Mouse (Mus musculus): Measurements from ENCODE around the gene Htr3b. TPM values are rescaled to one million over a fixed set of nuclear protein-coding genes. Genes with fewer than 3 reads are reported as not detected.
A peak's percentile ranks its signal among the peaks of the same experiment; 100 is the strongest.

The Htr3b gene
- total RNA-seq (2014; rRNA removed) = 0.10 TPM in 1 of 2 replicates, not detected in the other
- polyA plus RNA-seq (2015; fragmentation: Nextera tagmentation; extraction: Ambion mirVana) = 0.09 TPM in 1 of 2 replicates, not detected in the other

GRCm38 (mm10) chr9:48964587-48965040 lies at the start of gene Htr3b:
TSS of gene Htr3b (minus strand) at chr9:48964990.
- Histone ChIP-seq H3K4me2 (ENCODE audit: low read depth) (no peak within 1 kb of the TSS), H3K9me3 (ENCODE audit: low read length) (no peaks in the 10 kb centered on the region), H3K36me3 (ENCODE audit: insufficient read depth) (no peaks in the 10 kb centered on the region), H3K27ac (ENCODE audit: low read depth, low read length) (no peak within 1 kb of the TSS), H3K9ac (no peak within 1 kb of the TSS), H3K27me3 (ENCODE audit: insufficient read depth, low read length) (peaks cover 15% of the 10 kb centered on the region; the same call in 1 of the 2 replicates), H3K4me3 (ENCODE audit: low read depth, low read length) (no peak within 1 kb of the TSS), H3K4me1 (ENCODE audit: insufficient read depth) (peaks cover 5% of the 10 kb centered on the region)
- TF ChIP-seq CTCF (IDR thresholded peaks at IDR 0.05; ENCODE audit: low read depth) = peak; percentile 32
- ATAC-seq (no peak), DNase-seq (no peak)
- 81% methylated on average over 7 of the region's 7 CpGs for WGBS

DNA sequence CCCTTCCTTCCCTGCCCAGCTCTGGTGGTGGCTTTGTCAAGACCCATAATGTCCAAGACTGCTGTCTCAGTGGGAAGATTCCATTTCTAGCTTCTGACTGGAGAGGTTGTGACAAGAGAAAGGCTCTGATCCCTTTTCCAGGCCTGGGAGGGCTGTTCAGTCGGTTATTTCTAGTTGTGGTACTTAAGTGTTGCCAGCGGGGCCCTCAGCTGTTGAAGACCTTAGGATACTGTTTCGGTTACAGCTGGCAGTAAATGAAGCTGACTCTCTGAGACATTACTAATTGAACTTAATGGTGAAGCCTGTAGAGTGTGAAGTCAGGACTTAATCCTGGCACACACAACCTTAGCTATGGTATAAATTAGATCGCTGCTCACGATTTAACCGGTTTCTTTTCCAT lies 34.5 kb upstream of the Htr3b start:
- Histone ChIP-seq H3K4me3 (ENCODE audit: low read depth, low read length) (no peak overlapping the region), H3K27ac (ENCODE audit: low read depth, low read length) (no peak overlapping the region), H3K4me2 (ENCODE audit: low read depth) (no peak overlapping the region), H3K36me3 (ENCODE audit: insufficient read depth) (peaks cover 20% of the 10 kb centered on the region), H3K27me3 (ENCODE audit: insufficient read depth, low read length) (no peaks in the 10 kb centered on the region), H3K9ac (no peak overlapping the region), H3K4me1 (ENCODE audit: insufficient read depth) (no peaks in the 10 kb centered on the region), H3K9me3 (ENCODE audit: low read length) (no peaks in the 10 kb centered on the region)
- no peak for TF ChIP-seq CTCF (IDR thresholded peaks at IDR 0.05; ENCODE audit: low read depth)
- ATAC-seq = no peak
- WGBS = 82% methylated on average over 6 of the region's 6 CpGs
- no peak for DNase-seq

DNA sequence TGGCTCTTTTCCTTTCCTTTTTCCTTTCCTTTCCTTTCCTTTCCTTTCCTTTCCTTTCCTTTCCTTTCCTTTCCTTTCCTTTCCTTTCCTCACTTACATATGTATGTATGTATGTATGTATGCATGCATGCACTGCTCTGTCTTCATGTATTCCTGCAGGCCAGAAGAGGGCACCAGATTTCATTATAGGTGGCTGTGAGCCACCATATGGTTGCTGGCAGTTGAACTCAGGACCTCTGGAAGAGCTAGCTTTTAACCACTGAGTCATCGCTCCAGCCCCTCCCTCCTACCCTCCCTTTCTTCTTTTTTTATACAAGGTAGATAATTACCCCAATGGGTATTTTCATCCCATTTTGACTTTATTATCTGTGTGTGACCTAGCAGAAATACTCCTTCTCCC lies 30.9 kb upstream of the Htr3b start:
- no peak overlapping the region for H3K4me3 ChIP-seq (ENCODE audit: low read depth, low read length)
- no peak overlapping the region for H3K4me2 ChIP-seq (ENCODE audit: low read depth)
- H3K27me3 ChIP-seq (ENCODE audit: insufficient read depth, low read length) = no peaks in the 10 kb centered on the region
- no peak overlapping the region for H3K9ac ChIP-seq
- no peak for ATAC-seq
- TF ChIP-seq CTCF (IDR thresholded peaks at IDR 0.05; ENCODE audit: low read depth) = 0 out of 2 replicates have a peak, but pooled peaks have one; percentile 10
- no peaks in the 10 kb centered on the region for H3K9me3 ChIP-seq (ENCODE audit: low read length)
- 100% methylated on average over 1 of the region's 1 CpGs for WGBS
- H3K36me3 ChIP-seq (ENCODE audit: insufficient read depth) = no peaks in the 10 kb centered on the region; the same call in 1 of the 2 replicates
- DNase-seq = no peak
- H3K4me1 ChIP-seq (ENCODE audit: insufficient read depth) = no peaks in the 10 kb centered on the region
- no peak overlapping the region for H3K27ac ChIP-seq (ENCODE audit: low read depth, low read length)

DNA sequence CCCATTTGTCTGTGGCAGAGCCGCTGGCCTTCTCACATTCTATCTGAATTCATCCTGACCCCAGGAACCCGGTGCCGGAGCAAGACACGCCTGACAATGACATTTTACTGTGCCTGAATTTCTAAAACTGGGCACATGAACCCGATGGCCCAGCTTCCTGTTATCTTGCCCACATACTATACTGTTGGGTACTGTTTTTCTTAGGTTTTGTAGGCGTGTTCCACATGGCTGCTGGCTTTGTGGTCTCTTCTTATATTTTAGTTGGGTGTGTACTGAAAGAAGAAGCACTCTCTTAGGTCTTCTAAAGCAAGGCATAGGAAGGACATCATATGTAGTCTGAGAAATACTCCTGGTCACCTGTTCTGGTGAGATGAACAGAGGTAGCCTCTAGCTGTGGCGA lies 30.0 kb upstream of the Htr3b start:
- ATAC-seq (no peak), DNase-seq (no peak)
- no peaks in the 10 kb centered on the region for H3K27me3 ChIP-seq (ENCODE audit: insufficient read depth, low read length)
- no peak overlapping the region for H3K27ac ChIP-seq (ENCODE audit: low read depth, low read length)
- H3K9me3 ChIP-seq (ENCODE audit: low read length) = no peaks in the 10 kb centered on the region
- no peak overlapping the region for H3K4me3 ChIP-seq (ENCODE audit: low read depth, low read length)
- WGBS = 96% methylated on average over 7 of the region's 7 CpGs
- H3K36me3 ChIP-seq (ENCODE audit: insufficient read depth) = no peaks in the 10 kb centered on the region
- H3K9ac ChIP-seq = no peak overlapping the region
- no peak for TF ChIP-seq CTCF (IDR thresholded peaks at IDR 0.05; ENCODE audit: low read depth)
- no peak overlapping the region for H3K4me2 ChIP-seq (ENCODE audit: low read depth)
- no peaks in the 10 kb centered on the region for H3K4me1 ChIP-seq (ENCODE audit: insufficient read depth)

DNA sequence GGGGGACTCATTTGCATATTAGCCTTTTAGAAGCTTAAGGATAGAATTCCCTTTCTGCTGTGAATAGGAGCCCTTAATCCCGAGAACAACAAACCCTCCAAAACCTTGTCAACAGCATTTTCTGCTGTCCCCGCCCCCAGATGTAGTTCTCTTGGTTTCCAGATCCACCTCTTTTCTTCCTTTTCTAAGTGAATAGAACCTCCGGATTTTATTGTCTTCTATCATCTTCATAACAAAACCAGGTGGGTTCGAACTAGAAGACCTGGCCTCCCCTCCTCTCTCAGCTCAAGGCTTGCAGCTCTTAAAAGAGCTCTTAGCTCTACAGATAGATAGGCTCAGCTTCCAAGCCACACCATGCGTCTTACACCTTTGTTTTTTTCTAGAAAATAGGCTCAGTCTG lies 26.9 kb upstream of the Htr3b start:
- Histone ChIP-seq H3K9me3 (ENCODE audit: low read length) (no peaks in the 10 kb centered on the region), H3K4me1 (ENCODE audit: insufficient read depth) (peaks cover 8% of the 10 kb centered on the region), H3K4me3 (ENCODE audit: low read depth, low read length) (no peak overlapping the region), H3K27ac (ENCODE audit: low read depth, low read length) (no peak overlapping the region), H3K36me3 (ENCODE audit: insufficient read depth) (no peaks in the 10 kb centered on the region), H3K4me2 (ENCODE audit: low read depth) (no peak overlapping the region), H3K9ac (no peak overlapping the region), H3K27me3 (ENCODE audit: insufficient read depth, low read length) (no peaks in the 10 kb centered on the region)
- no peak for DNase-seq
- ATAC-seq = no peak
- 29% methylated on average over 5 of the region's 5 CpGs for WGBS
- no peak for TF ChIP-seq CTCF (IDR thresholded peaks at IDR 0.05; ENCODE audit: low read depth)

GRCm38 (mm10) chr9:48987201-48988101 lies 22.7 kb upstream of the Htr3b start:
- ATAC-seq (no peak), DNase-seq (no peak)
- H3K4me1 ChIP-seq (ENCODE audit: insufficient read depth) = peaks cover 11% of the 10 kb centered on the region
- no peaks in the 10 kb centered on the region for H3K9me3 ChIP-seq (ENCODE audit: low read length)
- no peaks in the 10 kb centered on the region for H3K36me3 ChIP-seq (ENCODE audit: insufficient read depth)
- peak overlapping the region; percentile 74; the same call in 1 of the 2 replicates for H3K4me2 ChIP-seq (ENCODE audit: low read depth)
- H3K4me3 ChIP-seq (ENCODE audit: low read depth, low read length) = no peak overlapping the region
- no peak overlapping the region for H3K27ac ChIP-seq (ENCODE audit: low read depth, low read length)
- no peak for TF ChIP-seq CTCF (IDR thresholded peaks at IDR 0.05; ENCODE audit: low read depth)
- no peaks in the 10 kb centered on the region for H3K27me3 ChIP-seq (ENCODE audit: insufficient read depth, low read length)
- WGBS = 32% methylated on average over 12 of the region's 12 CpGs
- 0 out of 2 replicates have a peak overlapping the region, but pooled peaks have one; percentile 18 for H3K9ac ChIP-seq

GRCm38 (mm10) chr9:48986616-48987141 lies 21.9 kb upstream of the Htr3b start:
- H3K9ac ChIP-seq = peak overlapping the region; percentile 18; the same call in 1 of the 2 replicates
- 31% methylated on average over 7 of the region's 7 CpGs for WGBS
- no peak overlapping the region for H3K27ac ChIP-seq (ENCODE audit: low read depth, low read length)
- no peak for TF ChIP-seq CTCF (IDR thresholded peaks at IDR 0.05; ENCODE audit: low read depth)
- peak overlapping the region; percentile 74 for H3K4me2 ChIP-seq (ENCODE audit: low read depth)
- no peaks in the 10 kb centered on the region for H3K36me3 ChIP-seq (ENCODE audit: insufficient read depth)
- DNase-seq (no peak), ATAC-seq (no peak)
- peak overlapping the region; percentile 11; the same call in 1 of the 2 replicates for H3K4me3 ChIP-seq (ENCODE audit: low read depth, low read length)
- no peaks in the 10 kb centered on the region for H3K9me3 ChIP-seq (ENCODE audit: low read length)
- no peaks in the 10 kb centered on the region for H3K27me3 ChIP-seq (ENCODE audit: insufficient read depth, low read length)
- H3K4me1 ChIP-seq (ENCODE audit: insufficient read depth) = peaks cover 11% of the 10 kb centered on the region
